Mouse (Mus musculus) CD4-positive, CD25-positive, alpha-beta regulatory T cell, adult 2 months (primary cell): ENCODE measurements around the gene Fate1.
"Not testable (repeated sequence)": the region's sequence is repeated elsewhere in the genome, so short reads cannot be mapped to it uniquely, and the experiment has no call there.

Experiments used
- DNase-seq: peaks from one replicate; pipeline ENCODE4 v3.0.0-alpha.2; 2012; ENCODE audit warnings: low read depth, low spot score

The Fate1 gene

GRCm38 (mm10) chrX:71972686-71973085 lies at the start of gene Fate1:
Gene Fate1, plus strand, starts transcription at chrX:71972986.
- DNase-seq: no peak

- peak; percentile 38 for DNase-seq
Observed at GRCm38 (mm10) chrX:71946631-71947030, 26.2 kb upstream of the Fate1 start.

- DNase-seq: no peak
Observed at GRCm38 (mm10) chrX:71958366-71958765, 14.4 kb upstream of the Fate1 start.

- no peak for DNase-seq
Observed at GRCm38 (mm10) chrX:71962073-71963051, 10.4 kb upstream of the Fate1 start, which contains the start of gene Prrg3. Gene Prrg3, plus strand, starts transcription at chrX:71962624.

- no peak for DNase-seq
Observed at GRCm38 (mm10) chrX:71963275-71963912, 9.4 kb upstream of the Fate1 start.

- DNase-seq: no peak
Observed at GRCm38 (mm10) chrX:71968216-71968615, 4.6 kb upstream of the Fate1 start.

GRCm38 (mm10) chrX:71968816-71969215 lies 4.0 kb upstream of the Fate1 start:
- no peak for DNase-seq

- no peak for DNase-seq
Observed at GRCm38 (mm10) chrX:71971325-71971724, 1.5 kb upstream of the Fate1 start.

GRCm38 (mm10) chrX:71977681-71978080 lies 4.9 kb downstream of the Fate1 start:
- DNase-seq: not testable (repeated sequence)

- no peak for DNase-seq
Observed at GRCm38 (mm10) chrX:71980443-71980842, 7.7 kb downstream of the Fate1 start.

GRCm38 (mm10) chrX:71981322-71981721 lies 8.5 kb downstream of the Fate1 start:
- no peak for DNase-seq

- no peak for DNase-seq
Observed at GRCm38 (mm10) chrX:71983205-71983604, 10.4 kb downstream of the Fate1 start.

- no peak for DNase-seq
Observed at GRCm38 (mm10) chrX:71983775-71984174, 11.0 kb downstream of the Fate1 start.

GRCm38 (mm10) chrX:71991549-71991948 lies 18.8 kb downstream of the Fate1 start, which contains the start of gene Cnga2:
Gene Cnga2, plus strand, starts transcription at chrX:71991849.
- no peak for DNase-seq

- no peak for DNase-seq
Observed at GRCm38 (mm10) chrX:71995972-71996371, 23.2 kb downstream of the Fate1 start.

- no peak for DNase-seq
Observed at GRCm38 (mm10) chrX:72009930-72010329, 37.1 kb downstream of the Fate1 start.

- DNase-seq: no peak
Observed at GRCm38 (mm10) chrX:72012236-72012635, 39.5 kb downstream of the Fate1 start.

- no peak for DNase-seq
Observed at GRCm38 (mm10) chrX:72012804-72013203, 40.0 kb downstream of the Fate1 start.

- no peak for DNase-seq
Observed at GRCm38 (mm10) chrX:72022241-72022640, 49.5 kb downstream of the Fate1 start.

- DNase-seq: no peak
Observed at GRCm38 (mm10) chrX:72022750-72023398, 50.1 kb downstream of the Fate1 start.

- no peak for DNase-seq
Observed at GRCm38 (mm10) chrX:72023542-72023941, 50.8 kb downstream of the Fate1 start.
